20 mouse cellular contexts compared by ENCODE assay signal in genomic region chr3:55465785-55466184, GRCm38 (mm10). TPM values are rescaled to one million over a fixed set of nuclear protein-coding genes. Genes with fewer than 3 reads are reported as not detected.
DNase-seq lines count a peak whose midpoint lies in the region; ATAC-seq lines count a peak whose summit lies in the region.
"Had no signal": no experiment of that assay in that cellular context is flagged by ENCODE, and none has a peak within 500 bp of the region (broad histone marks: within the 10 kb centered on the region; RNA-seq: fewer than 3 reads in every experiment).

No protein-coding gene starts in this region.

- H3K4me2 ChIP-seq in intestine, embryonic 16.5 days (ENCODE audit: low read depth, low read length): no peak overlapping the region
- H3K4me2 ChIP-seq: hindbrain, embryonic 12.5 days; liver, embryonic 12.5 days; lung, embryonic 15.5 days; midbrain, embryonic 15.5 days had no signal

- H3K27ac ChIP-seq in intestine, embryonic 16.5 days (ENCODE audit: low read length): no peak overlapping the region
- H3K27ac ChIP-seq: hindbrain, embryonic 12.5 days; liver, embryonic 12.5 days; lung, embryonic 15.5 days; midbrain, embryonic 15.5 days had no signal

- H3K9ac ChIP-seq in intestine, embryonic 16.5 days (ENCODE audit: low read depth, low read length): no peak overlapping the region
- H3K9ac ChIP-seq: hindbrain, embryonic 12.5 days; liver, embryonic 12.5 days; lung, embryonic 15.5 days; midbrain, embryonic 15.5 days had no signal

- peaks cover 4% of the 10 kb centered on the region; the same call in 1 of the 2 replicates for H3K4me1 ChIP-seq in intestine, embryonic 16.5 days (ENCODE audit: control insufficient read depth, insufficient read depth, low read length)
- H3K4me1 ChIP-seq: liver, embryonic 12.5 days; lung, embryonic 15.5 days had no signal

- no peaks in the 10 kb centered on the region for H3K36me3 ChIP-seq in intestine, embryonic 16.5 days (ENCODE audit: control insufficient read depth, insufficient read depth, low read length)
- H3K36me3 ChIP-seq: hindbrain, embryonic 12.5 days; liver, embryonic 12.5 days; lung, embryonic 15.5 days; midbrain, embryonic 15.5 days had no signal

- H3K9me3 ChIP-seq in intestine, embryonic 16.5 days (ENCODE audit: control insufficient read depth, low read length): no peaks in the 10 kb centered on the region
- H3K9me3 ChIP-seq: hindbrain, embryonic 12.5 days; liver, embryonic 12.5 days; lung, embryonic 15.5 days; midbrain, embryonic 15.5 days had no signal

- H3K27me3 ChIP-seq in intestine, embryonic 16.5 days (replicated peaks; ENCODE audit: control insufficient read depth, insufficient read depth, low read length): no peaks in the 10 kb centered on the region
- H3K27me3 ChIP-seq: hindbrain, embryonic 12.5 days; liver, embryonic 12.5 days; lung, embryonic 15.5 days; midbrain, embryonic 15.5 days had no signal

- ATAC-seq in frontal cortex, adult (ENCODE audit: low TSS enrichment): peak; percentile 17
- no peak for ATAC-seq in intestine, embryonic 16.5 days
- ATAC-seq: liver, embryonic 12.5 days; midbrain, embryonic 15.5 days had no signal

- H3K4me3 ChIP-seq in intestine, embryonic 16.5 days (ENCODE audit: low read length): no peak overlapping the region
- H3K4me3 ChIP-seq: hindbrain, embryonic 12.5 days; liver, embryonic 12.5 days; lung, embryonic 15.5 days; midbrain, embryonic 15.5 days had no signal

- no peak for DNase-seq in frontal cortex, postnatal 10 days (ENCODE audit: low spot score in 2 of 2)
- peak; percentile 34 to 70 for DNase-seq in layer of hippocampus, adult 18-20 months (ENCODE audit: low spot score in 2 of 2)
- no peak for DNase-seq in layer of hippocampus, adult 11-12 months (ENCODE audit: low spot score)
- peak; percentile 76 for DNase-seq in right cerebral cortex, adult 18-20 months
- DNase-seq in right cerebral cortex, postnatal 4 days: no peak
- peak; percentile 59 for DNase-seq in right cerebral cortex, postnatal 25 days
- DNase-seq: heart, adult 11 months; kidney, adult 9 months had no signal

- 74% methylated on average over 8 of the region's 8 CpGs for WGBS in intestine, embryonic 16.5 days

RNA-seq across cellular contexts. Expression of gene Gm21954, which starts 6.2 kb away (rescaled TPM):
- total RNA-seq in layer of hippocampus, adult 18-20 months (2021): not detected
- not detected in 2 replicates for polyA plus RNA-seq in intestine, embryonic 16.5 days (2015; fragmentation: Nextera tagmentation; extraction: Ambion mirVana)
- total RNA-seq: adrenal gland, adult 18-20 months; ES-E14; left cerebral cortex, adult 8-10 months had no signal
- polyA plus RNA-seq: heart, embryonic 14.5 days; hindbrain, embryonic 12.5 days; liver, embryonic 12.5 days; lung, embryonic 15.5 days; midbrain, embryonic 15.5 days; stomach, embryonic 14.5 days; thymus, postnatal 0 days had no signal

Comparison
In these comparisons a context has a peak if more than half of its experiments do, and no peak if none do; other contexts are left out.
1. DNase-seq: peak in layer of hippocampus, adult 18-20 months (2 of 2), right cerebral cortex, adult 18-20 months (single experiment) and right cerebral cortex, postnatal 25 days (single experiment); none in frontal cortex, postnatal 10 days (0 of 2), layer of hippocampus, adult 11-12 months (single experiment) and right cerebral cortex, postnatal 4 days (single experiment).